Mouse (Mus musculus): Measurements from ENCODE around the gene Sparcl1. TPM values are rescaled to one million over a fixed set of nuclear protein-coding genes. Genes with fewer than 3 reads are reported as not detected.
A peak's percentile ranks its signal among the peaks of the same experiment; 100 is the strongest.

Sparcl1 gene
- polyA plus RNA-seq, 1 experiment from 2014 or later = 48.8 TPM

DNA sequence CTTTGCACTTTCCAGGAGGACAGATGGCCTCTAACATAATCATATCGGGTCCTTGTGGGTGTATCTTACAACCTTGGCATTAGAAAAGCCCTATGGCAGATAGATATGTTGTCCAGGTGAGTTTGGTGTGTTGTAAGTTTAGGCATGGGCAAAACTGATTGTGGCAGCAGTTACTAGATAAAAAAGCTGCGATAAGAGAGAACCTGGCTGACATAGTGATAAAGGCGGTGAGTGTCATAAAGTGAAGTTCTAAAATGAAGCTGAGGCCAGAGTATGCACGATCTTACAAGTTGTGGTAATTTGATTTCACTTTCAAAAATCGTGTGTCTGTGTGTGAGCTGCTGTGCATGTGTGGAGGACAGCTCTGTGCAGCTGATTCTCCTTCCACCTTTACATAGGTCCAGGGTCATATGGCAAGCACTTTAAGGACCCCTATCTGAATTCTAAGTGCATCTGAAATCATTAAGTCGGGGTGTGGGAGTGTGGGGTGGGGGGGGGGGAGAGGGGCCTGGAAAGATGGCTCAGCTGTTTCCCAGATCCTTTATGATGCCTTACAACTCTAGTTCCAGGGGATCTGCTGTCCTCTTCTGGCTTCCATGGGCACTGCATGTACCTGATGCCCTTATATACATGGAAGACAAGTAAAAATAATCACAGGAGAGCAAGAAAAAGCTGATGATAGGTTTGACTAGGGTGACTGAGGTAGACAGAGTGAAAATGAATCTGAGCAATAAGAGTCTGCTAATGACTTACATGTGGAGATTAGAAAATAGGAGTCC, 74.2 kb downstream of the Sparcl1 start:
- Histone ChIP-seq H3K9ac (replicated peaks; ENCODE audit: low read length) (no peak overlapping the region), H3K27ac (replicated peaks; ENCODE audit: low read depth, low read length) (no peak overlapping the region), H3K36me3 (replicated peaks; ENCODE audit: control insufficient read depth, insufficient read depth, low read depth, low read length) (no peaks in the 10 kb centered on the region), H3K4me1 (ENCODE audit: control insufficient read depth, insufficient read depth, low read length) (no peaks in the 10 kb centered on the region), H3K27me3 (ENCODE audit: control insufficient read depth, insufficient read depth, low read length) (no peaks in the 10 kb centered on the region), H3K9me3 (replicated peaks; ENCODE audit: control insufficient read depth, low read length) (no peaks in the 10 kb centered on the region), H3K4me3 (ENCODE audit: low read depth, low read length) (no peak overlapping the region), H3K4me2 (ENCODE audit: low read depth, low read length) (no peak overlapping the region)
- WGBS = 66% methylated on average over 6 of the region's 6 CpGs
- DNase-seq (ENCODE audit: low spot score) (peak; percentile 52), ATAC-seq (replicated peaks; ENCODE audit: insufficient number of reproducible peaks, low FRiP score, low TSS enrichment, low read depth) (no peak)

GRCm38 (mm10) chr5:104036686-104037085, 76.8 kb downstream of the Sparcl1 start:
- H3K4me3 ChIP-seq (ENCODE audit: low read depth, low read length) = no peak overlapping the region
- DNase-seq (ENCODE audit: low spot score) = no peak
- no peaks in the 10 kb centered on the region for H3K36me3 ChIP-seq (replicated peaks; ENCODE audit: control insufficient read depth, insufficient read depth, low read depth, low read length)
- H3K27ac ChIP-seq (replicated peaks; ENCODE audit: low read depth, low read length) = no peak overlapping the region
- WGBS = 92% methylated on average over 1 of the region's 1 CpGs
- no peaks in the 10 kb centered on the region for H3K4me1 ChIP-seq (ENCODE audit: control insufficient read depth, insufficient read depth, low read length)
- no peak overlapping the region for H3K9ac ChIP-seq (replicated peaks; ENCODE audit: low read length)
- H3K27me3 ChIP-seq (ENCODE audit: control insufficient read depth, insufficient read depth, low read length) = no peaks in the 10 kb centered on the region
- H3K4me2 ChIP-seq (ENCODE audit: low read depth, low read length) = no peak overlapping the region
- no peak for ATAC-seq (replicated peaks; ENCODE audit: insufficient number of reproducible peaks, low FRiP score, low TSS enrichment, low read depth)
- no peaks in the 10 kb centered on the region for H3K9me3 ChIP-seq (replicated peaks; ENCODE audit: control insufficient read depth, low read length)

DNA sequence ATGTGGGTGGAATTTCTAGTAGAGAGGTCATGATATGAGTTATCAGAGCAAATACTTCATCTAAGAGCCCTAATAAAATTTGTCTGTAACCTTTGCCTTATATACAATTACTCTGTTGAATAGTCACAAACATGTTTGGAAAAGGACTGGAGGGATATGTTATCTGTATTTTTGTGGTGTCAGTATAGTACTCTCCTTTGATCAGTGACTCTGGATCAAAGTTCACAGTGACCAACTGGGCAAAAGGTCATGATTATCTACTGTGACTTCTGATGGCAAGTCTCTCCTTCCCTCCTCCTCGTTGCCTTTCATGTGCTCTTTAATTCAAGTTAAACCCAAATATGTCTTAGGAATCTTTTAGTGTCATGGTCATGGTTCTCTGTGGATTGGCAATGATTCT, 77.7 kb downstream of the Sparcl1 start:
- no peak overlapping the region for H3K4me3 ChIP-seq (ENCODE audit: low read depth, low read length)
- H3K27me3 ChIP-seq (ENCODE audit: control insufficient read depth, insufficient read depth, low read length) = no peaks in the 10 kb centered on the region
- no peak overlapping the region for H3K4me2 ChIP-seq (ENCODE audit: low read depth, low read length)
- no peaks in the 10 kb centered on the region for H3K4me1 ChIP-seq (ENCODE audit: control insufficient read depth, insufficient read depth, low read length)
- no peak for ATAC-seq (replicated peaks; ENCODE audit: insufficient number of reproducible peaks, low FRiP score, low TSS enrichment, low read depth)
- no peak overlapping the region for H3K27ac ChIP-seq (replicated peaks; ENCODE audit: low read depth, low read length)
- no peaks in the 10 kb centered on the region for H3K9me3 ChIP-seq (replicated peaks; ENCODE audit: control insufficient read depth, low read length)
- no peaks in the 10 kb centered on the region for H3K36me3 ChIP-seq (replicated peaks; ENCODE audit: control insufficient read depth, insufficient read depth, low read depth, low read length)
- H3K9ac ChIP-seq (replicated peaks; ENCODE audit: low read length) = no peak overlapping the region
- WGBS = 52% methylated on average over 1 of the region's 1 CpGs
- no peak for DNase-seq (ENCODE audit: low spot score)

DNA sequence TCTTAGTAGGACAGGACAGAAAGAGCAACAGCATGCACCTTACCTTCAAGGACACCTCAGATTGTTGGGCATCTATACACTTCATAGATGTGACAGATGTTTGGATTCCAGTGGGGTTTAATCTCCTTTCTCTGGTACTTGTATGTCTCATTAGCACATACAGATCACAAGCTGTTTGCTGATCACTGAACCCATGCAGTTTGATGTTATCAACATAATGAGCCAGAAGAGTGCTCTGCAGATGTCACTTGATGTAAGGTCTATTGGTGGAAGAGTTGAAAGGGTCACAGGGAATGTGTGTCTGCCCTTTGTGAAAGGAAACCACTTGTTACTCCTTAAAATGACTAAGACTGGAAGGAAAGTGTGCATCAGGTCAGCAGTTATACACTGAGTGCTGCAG, 78.5 kb downstream of the Sparcl1 start:
- ATAC-seq (replicated peaks; ENCODE audit: insufficient number of reproducible peaks, low FRiP score, low TSS enrichment, low read depth) (no peak), DNase-seq (ENCODE audit: low spot score) (no peak)
- no peaks in the 10 kb centered on the region for H3K4me1 ChIP-seq (ENCODE audit: control insufficient read depth, insufficient read depth, low read length)

GRCm38 (mm10) chr5:104032434-104033097, 81.0 kb downstream of the Sparcl1 start:
- no peaks in the 10 kb centered on the region for H3K9me3 ChIP-seq (replicated peaks; ENCODE audit: control insufficient read depth, low read length)
- ATAC-seq (replicated peaks; ENCODE audit: insufficient number of reproducible peaks, low FRiP score, low TSS enrichment, low read depth) (no peak), DNase-seq (ENCODE audit: low spot score) (no peak)
- no peaks in the 10 kb centered on the region for H3K4me1 ChIP-seq (ENCODE audit: control insufficient read depth, insufficient read depth, low read length)
- 82% methylated on average over 2 of the region's 2 CpGs for WGBS
- H3K4me3 ChIP-seq (ENCODE audit: low read depth, low read length) = no peak overlapping the region
- H3K27ac ChIP-seq (replicated peaks; ENCODE audit: low read depth, low read length) = no peak overlapping the region
- no peak overlapping the region for H3K9ac ChIP-seq (replicated peaks; ENCODE audit: low read length)
- H3K36me3 ChIP-seq (replicated peaks; ENCODE audit: control insufficient read depth, insufficient read depth, low read depth, low read length) = no peaks in the 10 kb centered on the region
- no peak overlapping the region for H3K4me2 ChIP-seq (ENCODE audit: low read depth, low read length)
- no peaks in the 10 kb centered on the region for H3K27me3 ChIP-seq (ENCODE audit: control insufficient read depth, insufficient read depth, low read length)

More for the DNA sequence above, 78.5 kb downstream of the Sparcl1 start:
- H3K27me3 ChIP-seq (ENCODE audit: control insufficient read depth, insufficient read depth, low read length) = no peaks in the 10 kb centered on the region
- H3K4me2 ChIP-seq (ENCODE audit: low read depth, low read length) = no peak overlapping the region
- H3K9me3 ChIP-seq (replicated peaks; ENCODE audit: control insufficient read depth, low read length) = no peaks in the 10 kb centered on the region
- no peak overlapping the region for H3K4me3 ChIP-seq (ENCODE audit: low read depth, low read length)
- no peak overlapping the region for H3K27ac ChIP-seq (replicated peaks; ENCODE audit: low read depth, low read length)
- no peaks in the 10 kb centered on the region for H3K36me3 ChIP-seq (replicated peaks; ENCODE audit: control insufficient read depth, insufficient read depth, low read depth, low read length)
- no peak overlapping the region for H3K9ac ChIP-seq (replicated peaks; ENCODE audit: low read length)

Small RNA genes within 50 kb of the gene (microRNA-seq; reads per million reads assigned to microRNA genes)
- 2.4 reads per million for gene Mir5619 (ENCODE audit: borderline number of aligned reads)

Other genes starting within 250 kb of the Sparcl1 start
- gene Klhl8, start 202.5 kb downstream of the Sparcl1 start, polyA plus RNA-seq (2014; fragmentation: Nextera tagmentation; extraction: Ambion mirVana) = 13.4 and 14.4 TPM in 2 replicates
- gene Hsd17b13, start 136.3 kb downstream of the Sparcl1 start, polyA plus RNA-seq (2014; fragmentation: Nextera tagmentation; extraction: Ambion mirVana) = not detected in 2 replicates
- 1.4 and 1.8 TPM in 2 replicates for gene Hsd17b11, start 91.8 kb downstream of the Sparcl1 start, polyA plus RNA-seq (2014; fragmentation: Nextera tagmentation; extraction: Ambion mirVana)
- 66.9 and 73.6 TPM in 2 replicates for gene Nudt9, start 67.4 kb downstream of the Sparcl1 start, polyA plus RNA-seq (2014; fragmentation: Nextera tagmentation; extraction: Ambion mirVana)
- not detected in 2 replicates for gene Gm17660, start 36.1 kb downstream of the Sparcl1 start, polyA plus RNA-seq (2014; fragmentation: Nextera tagmentation; extraction: Ambion mirVana)
- not detected in 2 replicates for gene Dspp, start 57.0 kb upstream of the Sparcl1 start, polyA plus RNA-seq (2014; fragmentation: Nextera tagmentation; extraction: Ambion mirVana)
- 0.07 and 0.17 TPM in 2 replicates for gene Dmp1, start 88.9 kb upstream of the Sparcl1 start, polyA plus RNA-seq (2014; fragmentation: Nextera tagmentation; extraction: Ambion mirVana)
- gene Ibsp, start 185.4 kb upstream of the Sparcl1 start, polyA plus RNA-seq (2014; fragmentation: Nextera tagmentation; extraction: Ambion mirVana) = 0.10 and 0.32 TPM in 2 replicates
- not detected in 2 replicates for gene Mepe, start 211.6 kb upstream of the Sparcl1 start, polyA plus RNA-seq (2014; fragmentation: Nextera tagmentation; extraction: Ambion mirVana)